Mouse (Mus musculus) hindbrain, embryonic 13.5 days (tissue): ENCODE data around the gene Clcn2. TPM values are rescaled to one million over a fixed set of nuclear protein-coding genes. Genes with fewer than 3 reads are reported as not detected.

Source experiments
- ATAC-seq: fragments of 200-750 bp; cut with Nextera tagmentation; 2 replicates; pipeline ENCODE4 v1.8.0; 2017; ENCODE audit warnings: moderate TSS enrichment; ENCODE audit not compliant: low FRiP score
- H3K27ac ChIP-seq: fragments of 300-500 bp; sonication (generic); 2 replicates; pipeline ENCODE4 v1.5.1; 2015; ENCODE audit warnings: inconsistent platforms, mild to moderate bottlenecking, moderate library complexity
- H3K27me3 ChIP-seq: fragments of 300-500 bp; sonication (generic); 2 replicates; pipeline ENCODE4 v1.6.1; 2015; ENCODE audit warnings: mild to moderate bottlenecking, inconsistent platforms
- H3K36me3 ChIP-seq: fragments of 300-500 bp; sonication (generic); 2 replicates; pipeline ENCODE4 v1.6.1; 2015; ENCODE audit warnings: mild to moderate bottlenecking, inconsistent platforms
- H3K4me1 ChIP-seq: fragments of 300-500 bp; sonication (generic); replicated peaks from 2 replicates; pipeline ENCODE4 v1.6.1; 2015; ENCODE audit warnings: inconsistent platforms
- H3K4me2 ChIP-seq: fragments of 300-500 bp; sonication (generic); 2 replicates; pipeline ENCODE4 v1.6.1; 2015; ENCODE audit warnings: inconsistent platforms, mild to moderate bottlenecking, moderate library complexity
- H3K4me3 ChIP-seq: fragments of 300-500 bp; sonication (generic); 2 replicates; pipeline ENCODE4 v1.5.1; 2015; ENCODE audit warnings: mild to moderate bottlenecking, inconsistent platforms
- H3K9ac ChIP-seq: fragments of 300-500 bp; sonication (generic); 2 replicates; pipeline ENCODE4 v1.6.1; 2015; ENCODE audit warnings: mild to moderate bottlenecking, inconsistent platforms
- H3K9me3 ChIP-seq: fragments of 300-500 bp; sonication (generic); 2 replicates; pipeline ENCODE4 v1.6.1; 2016; ENCODE audit warnings: inconsistent platforms
- WGBS: fragments of 180-500 bp; shearing (Covaris S2); methylation state at CpG from one replicate; pipeline ENCODE4 v1.1.7; 2015; 5-methylcytosine and 5-hydroxymethylcytosine counted together
- polyA plus RNA-seq: library from polyadenylated mRNA; unstranded; fragments of >200 nt; fragmentation: Nextera tagmentation; extraction: Ambion mirVana; gene quantifications from 2 replicates; pipeline ENCODE4 v1.2.1, GENCODE M21; 2015

The Clcn2 gene
- polyA plus RNA-seq, 1 experiment from 2014 or later = 30.2 TPM

GRCm38 (mm10) chr16:20716841-20717180 lies 735 bp downstream of the Clcn2 start:
- peak overlapping the region; percentile 86 for H3K9ac ChIP-seq
- peaks cover 44% of the 10 kb centered on the region for H3K4me1 ChIP-seq
- ATAC-seq = no peak
- H3K36me3 ChIP-seq = peaks cover 37% of the 10 kb centered on the region
- H3K4me3 ChIP-seq = peak overlapping the region; percentile 69
- H3K4me2 ChIP-seq = peak overlapping the region; percentile 96
- H3K27me3 ChIP-seq = no peaks in the 10 kb centered on the region
- peak overlapping the region; percentile 95 for H3K27ac ChIP-seq
- no peaks in the 10 kb centered on the region for H3K9me3 ChIP-seq
- WGBS = 0% methylated on average over 8 of the region's 8 CpGs

GRCm38 (mm10) chr16:20715976-20716840 lies 1.3 kb downstream of the Clcn2 start:
- H3K27me3 ChIP-seq = no peaks in the 10 kb centered on the region
- no peaks in the 10 kb centered on the region for H3K9me3 ChIP-seq
- peak overlapping the region; percentile 95 for H3K27ac ChIP-seq
- H3K36me3 ChIP-seq = peaks cover 37% of the 10 kb centered on the region
- peak overlapping the region; percentile 69 for H3K4me3 ChIP-seq
- peak overlapping the region; percentile 96 for H3K4me2 ChIP-seq
- H3K4me1 ChIP-seq = peaks cover 44% of the 10 kb centered on the region
- H3K9ac ChIP-seq = peak overlapping the region; percentile 86
- peak; percentile 81 for ATAC-seq
- under 1% methylated on average over 63 of the region's 68 CpGs for WGBS

GRCm38 (mm10) chr16:20715566-20715965 lies 2.0 kb downstream of the Clcn2 start:
- H3K27me3 ChIP-seq = no peaks in the 10 kb centered on the region
- H3K4me3 ChIP-seq = peak overlapping the region; percentile 69
- H3K4me2 ChIP-seq = peak overlapping the region; percentile 96
- H3K9me3 ChIP-seq = no peaks in the 10 kb centered on the region
- ATAC-seq = no peak; the same call in 1 of the 2 replicates
- H3K27ac ChIP-seq = peak overlapping the region; percentile 95
- H3K36me3 ChIP-seq = peaks cover 42% of the 10 kb centered on the region
- under 1% methylated on average over 11 of the region's 12 CpGs for WGBS
- H3K9ac ChIP-seq = peak overlapping the region; percentile 86
- peaks cover 44% of the 10 kb centered on the region for H3K4me1 ChIP-seq

- peaks cover 44% of the 10 kb centered on the region for H3K4me1 ChIP-seq
- no peaks in the 10 kb centered on the region for H3K27me3 ChIP-seq
- H3K9ac ChIP-seq = peak overlapping the region; percentile 86
- H3K4me2 ChIP-seq = peak overlapping the region; percentile 96
- H3K9me3 ChIP-seq = no peaks in the 10 kb centered on the region
- 0 out of 2 replicates have a peak overlapping the region, but pooled peaks have one; percentile 30 for H3K27ac ChIP-seq
- H3K4me3 ChIP-seq = peak overlapping the region; percentile 69
- peaks cover 42% of the 10 kb centered on the region for H3K36me3 ChIP-seq
- 58% methylated on average over 2 of the region's 2 CpGs for WGBS
- ATAC-seq = no peak
Measured at GRCm38 (mm10) chr16:20715161-20715560, 2.4 kb downstream of the Clcn2 start.

- 25% methylated on average over 11 of the region's 11 CpGs for WGBS
- Histone ChIP-seq H3K27me3 (no peaks in the 10 kb centered on the region), H3K9ac (peak overlapping the region; percentile 86), H3K9me3 (no peaks in the 10 kb centered on the region), H3K4me2 (peak overlapping the region; percentile 96), H3K4me3 (peak overlapping the region; percentile 69), H3K4me1 (peaks cover 44% of the 10 kb centered on the region), H3K27ac (0 out of 2 replicates have a peak overlapping the region, but pooled peaks have one; percentile 18), H3K36me3 (peaks cover 42% of the 10 kb centered on the region)
- ATAC-seq = no peak
Measured at GRCm38 (mm10) chr16:20714307-20715080, 3.1 kb downstream of the Clcn2 start.

- Histone ChIP-seq H3K36me3 (peaks cover 55% of the 10 kb centered on the region), H3K27me3 (no peaks in the 10 kb centered on the region), H3K4me3 (no peak overlapping the region), H3K27ac (no peak overlapping the region), H3K9ac (no peak overlapping the region), H3K4me2 (no peak overlapping the region), H3K9me3 (no peaks in the 10 kb centered on the region), H3K4me1 (peaks cover 34% of the 10 kb centered on the region)
- 96% methylated on average over 7 of the region's 7 CpGs for WGBS
- no peak for ATAC-seq
Measured at GRCm38 (mm10) chr16:20712889-20713288, 4.7 kb downstream of the Clcn2 start.

GRCm38 (mm10) chr16:20712190-20712589 lies 5.4 kb downstream of the Clcn2 start:
- H3K9me3 ChIP-seq = no peaks in the 10 kb centered on the region
- H3K9ac ChIP-seq = no peak overlapping the region
- no peak for ATAC-seq
- peaks cover 32% of the 10 kb centered on the region for H3K4me1 ChIP-seq
- H3K4me3 ChIP-seq = no peak overlapping the region
- no peak overlapping the region for H3K27ac ChIP-seq
- no peaks in the 10 kb centered on the region for H3K27me3 ChIP-seq
- H3K36me3 ChIP-seq = peaks cover 62% of the 10 kb centered on the region
- WGBS = 78% methylated on average over 9 of the region's 9 CpGs
- no peak overlapping the region for H3K4me2 ChIP-seq

- Histone ChIP-seq H3K4me3 (no peak overlapping the region), H3K4me2 (no peak overlapping the region), H3K9me3 (no peaks in the 10 kb centered on the region), H3K36me3 (peaks cover 76% of the 10 kb centered on the region), H3K9ac (no peak overlapping the region), H3K27me3 (no peaks in the 10 kb centered on the region), H3K27ac (no peak overlapping the region), H3K4me1 (peaks cover 23% of the 10 kb centered on the region)
- no peak for ATAC-seq
- WGBS = 80% methylated on average over 4 of the region's 4 CpGs
Measured at GRCm38 (mm10) chr16:20710810-20711209, 6.7 kb downstream of the Clcn2 start.

GRCm38 (mm10) chr16:20710370-20710769 lies 7.2 kb downstream of the Clcn2 start:
- peaks cover 80% of the 10 kb centered on the region for H3K36me3 ChIP-seq

GRCm38 (mm10) chr16:20708939-20709734 lies 8.4 kb downstream of the Clcn2 start:
- Histone ChIP-seq H3K36me3 (peaks cover 91% of the 10 kb centered on the region), H3K4me2 (no peak overlapping the region), H3K4me3 (no peak overlapping the region), H3K9ac (peak overlapping the region; percentile 19; the same call in 1 of the 2 replicates), H3K4me1 (peaks cover 8% of the 10 kb centered on the region), H3K27me3 (no peaks in the 10 kb centered on the region), H3K9me3 (no peaks in the 10 kb centered on the region), H3K27ac (no peak overlapping the region)
- ATAC-seq = peak; percentile 26; the same call in 1 of the 2 replicates
- 79% methylated on average over 19 of the region's 19 CpGs for WGBS

More at GRCm38 (mm10) chr16:20710370-20710769, 7.2 kb downstream of the Clcn2 start:
- Histone ChIP-seq H3K4me1 (peaks cover 20% of the 10 kb centered on the region), H3K9me3 (no peaks in the 10 kb centered on the region), H3K4me2 (no peak overlapping the region), H3K9ac (no peak overlapping the region), H3K27ac (no peak overlapping the region), H3K27me3 (no peaks in the 10 kb centered on the region), H3K4me3 (no peak overlapping the region)
- ATAC-seq = no peak
- WGBS = 95% methylated on average over 11 of the region's 11 CpGs

- no peaks in the 10 kb centered on the region for H3K9me3 ChIP-seq
- H3K27ac ChIP-seq = no peak overlapping the region
- no peak overlapping the region for H3K4me3 ChIP-seq
- no peak overlapping the region for H3K4me2 ChIP-seq
- no peaks in the 10 kb centered on the region for H3K27me3 ChIP-seq
- peaks cover under 1% of the 10 kb centered on the region for H3K4me1 ChIP-seq
- no peak; the same call in 1 of the 2 replicates for ATAC-seq
- 92% methylated on average over 21 of the region's 21 CpGs for WGBS
- peaks cover 95% of the 10 kb centered on the region for H3K36me3 ChIP-seq
- H3K9ac ChIP-seq = no peak overlapping the region
Measured at GRCm38 (mm10) chr16:20708220-20708938, 9.2 kb downstream of the Clcn2 start.
